Mouse (Mus musculus): ENCODE measurements around the gene C2cd2. TPM values are rescaled to one million over a fixed set of nuclear protein-coding genes. Genes with fewer than 3 reads are reported as not detected.

C2cd2 gene
- total RNA-seq (2023) = 13.3 to 15.7 TPM (median 14.5 TPM) in 4 replicates

DNA sequence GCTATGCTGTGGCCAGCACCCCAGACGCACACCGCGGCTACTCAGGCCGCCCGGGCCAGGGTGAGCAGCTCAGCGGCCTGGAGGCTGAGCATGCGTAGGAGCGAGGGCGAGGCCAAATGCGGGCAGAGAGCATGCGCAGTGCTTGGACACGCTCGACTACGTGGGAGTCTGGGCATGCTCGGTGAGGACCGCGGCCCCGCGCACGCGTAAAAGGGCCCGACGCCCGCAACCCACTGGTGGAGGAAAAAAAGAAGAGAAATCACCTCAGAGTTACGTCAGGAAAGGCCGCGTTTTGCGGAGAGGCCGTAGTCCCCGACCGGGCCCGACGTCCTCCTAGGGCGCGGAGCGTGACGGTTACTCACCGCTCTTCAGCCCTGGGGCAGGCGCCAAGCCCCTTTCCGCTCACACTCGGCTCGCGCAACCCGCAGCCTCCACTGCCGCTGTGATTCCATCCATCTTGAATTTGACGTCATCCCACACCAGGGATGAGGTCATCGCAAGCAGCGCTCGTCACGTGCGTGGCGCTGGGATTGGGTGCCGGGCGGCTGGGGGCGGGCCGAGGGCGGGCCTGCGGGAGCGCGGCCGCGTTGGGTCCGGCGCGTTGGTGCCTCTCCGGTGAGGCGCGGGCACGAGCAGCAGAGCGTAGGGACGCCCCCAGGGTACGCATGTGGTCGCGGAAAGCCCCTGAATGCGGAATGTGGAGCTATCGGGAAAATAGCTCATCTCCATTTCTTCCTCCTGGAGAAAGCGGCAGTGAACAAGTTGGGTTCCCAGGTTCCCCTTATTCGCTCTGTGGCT, at the start of gene C2cd2, which contains the start of gene Zbtb21:
C2cd2 (minus strand) TSS at position 448 of the 798 bp plus-strand sequence.
Zbtb21 (minus strand) TSS at position 472 of the 798 bp plus-strand sequence.

DNA sequence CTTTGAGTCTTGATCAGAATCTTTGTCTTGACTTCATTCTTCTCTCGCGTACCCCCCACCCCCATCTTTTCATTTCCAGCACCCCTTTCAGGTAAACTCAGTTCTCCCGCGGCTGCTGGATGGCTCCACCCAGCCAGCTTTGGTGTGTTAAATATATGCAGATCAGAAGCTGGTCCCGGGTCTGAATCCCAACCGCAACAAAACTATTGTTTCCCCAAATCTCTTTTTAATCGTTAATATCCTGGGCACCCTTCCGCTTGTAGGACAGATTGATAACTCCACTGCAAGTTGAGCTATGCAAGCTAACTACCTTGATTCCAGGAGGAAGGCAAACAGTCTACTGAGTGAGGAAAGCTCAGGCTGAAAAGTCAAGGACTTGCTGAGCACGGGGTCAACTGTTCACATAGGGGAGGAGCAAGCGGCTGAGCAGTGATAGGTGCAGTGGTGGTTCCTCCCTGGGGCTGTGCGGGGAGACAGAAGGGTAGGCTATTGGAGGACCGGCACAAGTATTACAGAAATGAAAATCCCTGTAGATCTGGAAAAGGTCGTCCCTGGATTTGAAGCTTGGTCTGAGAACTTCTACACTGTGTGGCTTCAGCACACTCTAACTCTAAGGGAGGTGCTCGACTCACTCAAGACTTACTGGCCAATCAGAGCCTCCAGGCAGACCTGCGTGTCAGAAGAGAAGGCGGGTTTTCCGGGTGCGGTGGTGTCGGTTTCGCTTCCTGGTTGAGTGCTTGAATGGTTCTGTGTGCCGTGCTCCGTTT, 34.4 kb upstream of the C2cd2 start, which contains the start of gene B230307C23Rik:
B230307C23Rik (plus strand) TSS at position 700 of the 767 bp plus-strand sequence.

DNA sequence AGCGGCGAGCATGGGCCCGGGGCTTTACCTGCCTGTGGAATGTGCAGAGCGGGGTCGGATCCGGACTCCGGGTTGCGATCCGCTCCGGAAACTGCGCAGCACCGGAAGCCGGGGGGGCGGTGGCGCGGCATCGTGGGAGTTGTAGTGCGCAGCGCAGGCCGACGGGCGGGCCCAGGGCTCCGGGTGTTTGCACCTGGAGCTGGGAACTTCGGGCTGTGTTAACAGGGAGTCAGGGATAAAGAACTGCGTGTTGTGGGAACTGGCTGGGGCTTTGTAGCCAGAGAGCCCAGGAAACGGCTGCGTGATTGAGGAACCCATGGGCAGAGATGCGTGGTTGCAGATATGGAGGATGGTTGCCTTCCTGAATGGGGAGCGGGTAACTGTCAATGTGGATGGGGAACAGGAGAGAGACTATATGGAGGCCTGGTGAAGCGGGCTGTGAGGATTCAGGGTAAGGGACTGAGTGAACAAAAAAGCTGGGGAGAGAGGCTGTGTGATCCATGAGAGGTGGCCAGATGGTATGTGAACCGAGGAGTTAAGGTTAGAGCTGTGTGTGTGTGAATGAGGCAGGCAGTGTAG, 110.6 kb downstream of the C2cd2 start, which contains the start of gene Prdm15:
Prdm15 (minus strand) TSS at position 110 of the 579 bp plus-strand sequence.

Other genes with a start within 250 kb of the C2cd2 start
- gene Ripk4, start 198.8 kb downstream of the C2cd2 start, total RNA-seq (2023) = 0.53 to 0.69 TPM (median 0.64 TPM) in 3 of 4 replicates, not detected in the other
- 25.9 to 34.2 TPM (median 30.2 TPM) in 4 replicates for gene Prdm15, start 110.7 kb downstream of the C2cd2 start, total RNA-seq (2023)
- gene Zbtb21, start within 50 bp of the C2cd2 start, total RNA-seq (2023) = 107 to 126 TPM (median 114 TPM) in 4 replicates
- gene B230307C23Rik, start 34.7 kb upstream of the C2cd2 start, total RNA-seq (2023) = 10.8 to 23.7 TPM (median 14.7 TPM) in 4 replicates
- gene A630089N07Rik, start 119.9 kb upstream of the C2cd2 start, total RNA-seq (2023) = 6.3 to 8.1 TPM (median 6.6 TPM) in 4 replicates